Mouse (Mus musculus) testis, adult 2 months (tissue): Measurements from ENCODE around the gene Cdk13.

Source experiments
- CTCF ChIP-seq: fragments of 200-500 bp; IDR thresholded peaks from 2 replicates; pipeline ENCODE4 v1.5.1; 2012; ENCODE audit warnings: low read depth, mild to moderate bottlenecking, inconsistent platforms, low read length, moderate library complexity; ENCODE audit not compliant: control insufficient read depth, insufficient read depth, insufficient replicate concordance
- POLR2A ChIP-seq: fragments of 200-500 bp; IDR thresholded peaks from 2 replicates; pipeline ENCODE4 v1.6.1; 2012; ENCODE audit warnings: low read depth, mild to moderate bottlenecking, inconsistent platforms, low read length, moderate library complexity; ENCODE audit not compliant: control insufficient read depth

DNA sequence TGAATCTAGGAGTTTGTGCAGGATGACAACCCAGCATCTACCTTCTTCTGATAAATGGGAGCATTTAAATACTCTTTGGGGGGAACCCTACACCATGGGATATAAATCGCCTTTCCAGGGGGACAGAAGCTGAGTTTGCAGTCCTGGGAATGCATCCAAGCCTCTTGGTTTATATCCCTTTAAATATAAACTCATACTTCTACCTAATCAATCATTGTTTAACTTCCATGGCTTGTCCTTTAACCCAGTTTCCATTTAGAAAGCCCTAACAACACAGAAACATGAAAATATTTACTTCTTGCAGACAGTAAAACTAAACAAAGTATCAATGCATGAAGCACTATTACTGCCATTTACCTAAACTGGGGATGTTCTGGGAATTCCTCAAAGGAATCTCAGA is 113.5 kb downstream of the Cdk13 start:
- TF ChIP-seq POLR2A (no peak), CTCF (no peak)
